Mouse (Mus musculus) gastrocnemius, adult 18-20 months (tissue): ENCODE results near the gene Stk24. TPM values are rescaled to one million over a fixed set of nuclear protein-coding genes. Genes with fewer than 3 reads are reported as not detected.

Source experiments
- total RNA-seq, 2 experiments: library from RNA; stranded (reverse); gene quantifications; 2 replicates each; pipeline ENCODE4 v1.2.3; 2021

The Stk24 gene
- total RNA-seq, 2 experiments from 2014 or later = 27.9 to 31.2 TPM

Other genes with a start within 250 kb of the Stk24 start
- gene Slc15a1, start 125.2 kb upstream of the Stk24 start, total RNA-seq = not detected